Mouse (Mus musculus): Measurements from ENCODE around the gene Serpinb12.

GRCm38 (mm10) chr1:107000424-107000823, 66.2 kb downstream of the Serpinb12 start:
- TF ChIP-seq CTCF (IDR thresholded peaks at IDR 0.05; ENCODE audit: low read depth) (no peak), EP300 (IDR thresholded peaks at IDR 0.05; ENCODE audit: low read depth) (no peak)
